Mouse (Mus musculus) mature B cell (primary cell): ENCODE measurements around the gene Zzef1.
"Not testable (repeated sequence)": the region's sequence is repeated elsewhere in the genome, so short reads cannot be mapped to it uniquely, and the experiment has no call there.

Experiments used
- in situ Hi-C: fragments of 300-500 bp; cut with MboI; formaldehyde crosslinking; loops from 2 replicates; pipeline ENCODE4 v1.14.3; 2019

Zzef1 gene

DNA sequence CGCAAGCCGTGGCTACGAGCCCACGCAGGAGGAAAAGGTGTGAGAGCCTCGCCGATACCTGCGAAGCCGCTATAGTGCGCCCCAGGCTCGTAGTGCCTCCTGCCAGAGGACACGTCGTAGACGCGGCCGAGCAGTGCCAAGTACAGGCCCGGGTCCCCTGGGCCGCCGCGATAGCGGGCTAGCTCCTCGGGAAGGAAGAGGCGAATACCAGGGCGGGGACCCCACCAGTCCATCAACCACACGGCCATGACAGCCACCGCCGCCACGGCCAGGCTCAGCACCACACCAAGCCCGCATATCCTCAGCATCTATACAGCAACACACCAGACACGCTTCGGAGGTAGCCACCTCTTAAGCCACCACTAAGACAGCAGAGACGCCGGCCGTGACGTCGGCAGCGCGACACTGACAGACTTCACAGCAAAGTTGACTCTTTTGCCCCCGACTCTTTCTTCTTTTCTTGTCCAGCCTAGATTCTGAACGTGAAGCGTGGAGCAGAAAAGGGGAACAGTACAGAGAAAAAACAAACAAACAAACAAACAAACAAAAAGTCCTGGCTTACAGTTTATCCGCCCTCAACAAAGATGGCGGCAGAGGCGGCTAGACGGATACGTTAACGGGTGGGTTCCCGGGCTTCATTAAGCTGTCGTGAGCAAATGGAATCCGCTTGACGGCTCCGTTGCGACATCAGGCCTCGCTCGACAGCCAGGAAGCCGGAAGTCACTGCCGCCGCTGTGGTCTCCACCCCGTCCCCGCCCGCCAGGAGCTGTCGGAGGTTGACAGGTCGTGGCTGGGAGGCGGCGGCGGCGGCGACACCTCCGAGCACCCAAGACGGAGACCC lies at the start of gene Zzef1, which contains the start of gene Cyb5d2:
TSS of gene Zzef1 (plus strand) at position 772 of the 841 bp plus-strand sequence.
TSS of gene Cyb5d2 (minus strand) at position 688 of the 841 bp plus-strand sequence.
- in situ Hi-C loops: no loop called here

DNA sequence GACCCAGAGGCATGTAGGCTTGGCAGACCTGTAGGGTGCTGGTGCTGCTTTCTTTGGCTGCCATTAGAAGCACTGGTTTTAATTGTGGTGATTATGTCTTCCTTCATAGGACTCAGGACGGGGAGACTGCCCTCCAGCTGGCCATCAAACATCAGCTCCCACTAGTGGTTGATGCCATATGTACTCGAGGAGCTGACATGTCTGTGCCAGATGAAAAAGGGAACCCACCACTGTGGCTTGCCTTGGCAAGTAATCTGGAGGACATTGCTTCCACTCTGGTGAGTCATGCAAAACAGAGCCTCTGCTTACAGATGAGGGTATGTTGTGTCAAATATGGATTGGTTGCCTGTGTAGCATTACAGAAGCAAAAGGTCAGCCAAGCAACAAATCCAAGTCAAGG lies 44.1 kb upstream of the Zzef1 start:
- in situ Hi-C loops: no loop called here

DNA sequence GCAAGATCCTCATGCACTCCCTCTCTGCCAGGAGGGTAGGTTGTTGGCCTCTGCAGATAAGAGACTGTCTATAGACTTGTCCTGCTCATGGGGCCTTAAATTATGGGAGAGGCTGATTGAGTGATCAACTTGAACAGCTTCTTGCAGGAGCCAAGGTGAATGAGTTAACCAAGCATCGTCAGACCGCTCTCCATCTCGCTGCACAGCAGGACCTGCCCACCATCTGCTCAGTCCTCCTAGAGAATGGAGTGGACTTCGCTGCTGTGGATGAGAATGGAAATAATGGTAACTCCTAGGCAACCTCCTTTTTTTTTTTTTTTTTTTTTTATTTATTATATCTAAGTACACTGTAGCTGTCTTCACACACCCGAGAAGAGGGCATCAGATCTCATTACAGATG lies 37.7 kb upstream of the Zzef1 start:
- in situ Hi-C loops: no loop called here

DNA sequence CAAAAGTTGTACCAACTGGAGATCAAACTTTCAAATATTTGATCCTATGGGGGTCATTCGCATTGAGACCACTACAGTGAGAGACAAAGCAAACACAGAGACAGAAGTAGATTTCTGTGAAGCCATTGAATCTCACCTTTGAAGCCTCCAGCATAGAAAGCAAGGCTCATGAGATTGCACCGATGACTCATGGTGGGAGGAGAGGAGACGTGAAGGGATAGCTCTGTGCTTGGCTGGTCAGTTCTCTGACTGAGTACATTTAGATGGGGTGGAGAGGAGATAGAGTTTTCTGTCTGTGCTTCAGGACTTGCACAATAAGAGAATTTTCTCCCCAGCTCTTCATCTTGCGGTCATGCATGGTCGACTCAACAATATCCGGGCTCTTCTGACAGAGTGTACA lies 36.4 kb upstream of the Zzef1 start:
- in situ Hi-C loops: no loop called here

DNA sequence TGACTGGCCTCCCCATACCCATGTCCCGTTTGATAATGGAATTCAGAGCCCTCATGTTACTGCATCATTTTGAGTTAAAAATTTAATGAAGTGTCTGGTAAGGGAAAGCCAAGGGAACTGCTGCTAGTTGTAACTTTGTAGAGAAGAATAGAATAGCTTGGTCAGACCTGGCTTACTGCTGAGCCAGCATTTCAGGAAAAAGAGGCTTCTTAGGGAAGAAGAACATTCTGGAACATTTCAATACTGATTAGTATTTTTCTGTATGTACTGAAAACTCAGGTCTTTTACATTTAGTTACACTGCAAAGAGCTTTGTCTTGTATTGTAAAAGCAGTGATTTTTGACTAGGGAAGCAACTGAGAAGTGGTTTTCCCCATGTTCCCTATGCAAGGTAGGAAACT lies 35.2 kb upstream of the Zzef1 start:
- in situ Hi-C loops: no loop called here

DNA sequence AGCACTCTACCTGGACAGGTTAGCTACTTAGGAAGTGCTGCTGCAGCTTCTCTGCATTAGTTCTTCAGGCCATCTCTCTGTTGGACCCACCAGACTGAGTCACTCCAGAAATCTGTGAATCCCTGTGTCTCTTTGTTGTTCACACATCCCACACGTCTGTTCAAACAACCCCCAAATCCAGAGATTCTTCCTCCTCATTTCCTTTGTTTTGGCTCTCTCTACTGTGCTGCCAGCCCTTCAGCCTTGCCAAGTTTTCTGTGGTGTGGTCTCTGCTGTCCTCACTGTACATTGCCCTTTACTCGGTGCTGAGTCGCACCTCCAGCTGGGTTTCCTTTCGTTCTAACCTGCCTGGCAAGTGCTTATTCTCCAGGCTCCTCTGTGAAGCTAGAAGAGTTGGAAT lies 31.8 kb upstream of the Zzef1 start:
- in situ Hi-C loops: no loop called here

DNA sequence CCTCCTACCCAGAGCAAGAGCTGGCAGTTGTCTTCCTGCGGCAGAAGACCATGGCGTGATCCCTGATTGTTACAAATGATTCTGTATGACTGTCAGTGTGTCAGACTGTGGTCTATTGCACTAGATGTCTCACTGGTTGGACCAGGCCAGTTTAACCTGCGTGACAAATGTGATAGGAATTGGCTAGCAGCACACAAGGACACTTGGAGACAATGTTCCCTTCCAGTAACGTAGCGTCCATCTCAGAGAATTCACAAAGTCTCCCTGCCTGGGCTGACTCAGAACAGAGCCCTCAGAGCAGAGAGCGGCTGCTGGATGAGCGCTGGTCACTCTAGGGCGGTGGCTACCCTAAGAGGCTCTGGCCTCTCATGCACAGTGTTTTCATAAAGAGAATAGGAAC lies 28.3 kb upstream of the Zzef1 start:
- in situ Hi-C loops: no loop called here

DNA sequence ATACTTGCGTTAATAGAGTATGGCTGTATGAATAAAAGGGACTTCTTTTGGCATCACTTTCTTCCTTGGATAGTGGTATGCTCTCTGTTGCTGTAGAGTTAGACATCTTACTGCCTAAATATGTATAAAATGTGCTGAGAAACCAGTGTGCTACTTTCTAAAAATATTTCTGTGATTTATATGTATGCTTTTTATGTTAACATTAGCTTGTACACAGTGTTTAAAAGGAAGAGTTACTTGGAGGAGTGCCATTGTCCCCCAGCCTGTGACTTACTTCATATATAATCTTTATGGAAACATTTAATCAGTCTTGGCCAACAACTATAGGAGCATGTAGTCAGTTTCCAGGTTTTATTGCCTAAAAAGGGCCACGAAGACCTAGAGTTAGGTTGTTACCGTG lies 27.0 kb upstream of the Zzef1 start:
- in situ Hi-C loops: no loop called here

DNA sequence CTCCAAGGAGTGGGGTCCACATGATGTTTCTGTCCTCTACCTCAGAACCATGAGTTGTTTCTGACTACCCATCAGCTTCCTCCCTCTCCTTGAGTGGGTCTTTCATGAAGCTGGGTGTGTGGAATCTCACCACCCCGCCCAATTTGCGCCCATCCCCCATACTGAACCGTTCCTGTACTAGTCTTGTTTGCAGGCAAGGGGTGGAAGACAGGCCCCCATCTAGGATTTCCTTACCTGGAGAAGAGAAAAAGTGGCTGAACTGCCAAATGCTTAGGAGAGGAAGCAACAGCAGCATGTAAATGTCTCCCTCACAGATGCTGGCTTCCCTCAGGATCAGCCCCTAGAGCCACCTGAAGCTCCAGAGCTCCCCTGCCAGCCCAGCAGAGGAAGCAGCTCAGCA lies 25.7 kb upstream of the Zzef1 start:
- in situ Hi-C loops: no loop called here

DNA sequence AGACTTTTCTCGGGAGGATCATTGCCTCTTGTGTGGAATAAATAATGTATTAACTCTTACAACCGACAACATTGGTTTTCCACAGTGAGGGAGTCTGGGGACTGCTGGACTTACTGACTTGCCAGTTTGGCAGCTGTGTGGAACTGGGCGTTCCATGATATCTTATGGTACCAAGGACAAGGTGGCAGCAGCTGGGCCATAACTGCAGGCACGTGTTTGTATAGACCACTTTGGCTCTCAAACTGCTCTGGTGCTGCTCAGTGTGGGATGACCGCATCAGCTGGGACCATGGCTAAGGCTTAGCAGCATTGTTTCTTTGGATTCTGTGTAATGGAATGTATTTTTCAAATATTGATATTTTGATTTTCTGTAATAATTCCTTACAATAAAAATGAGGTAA lies 25.2 kb upstream of the Zzef1 start:
- in situ Hi-C loops: no loop called here

DNA sequence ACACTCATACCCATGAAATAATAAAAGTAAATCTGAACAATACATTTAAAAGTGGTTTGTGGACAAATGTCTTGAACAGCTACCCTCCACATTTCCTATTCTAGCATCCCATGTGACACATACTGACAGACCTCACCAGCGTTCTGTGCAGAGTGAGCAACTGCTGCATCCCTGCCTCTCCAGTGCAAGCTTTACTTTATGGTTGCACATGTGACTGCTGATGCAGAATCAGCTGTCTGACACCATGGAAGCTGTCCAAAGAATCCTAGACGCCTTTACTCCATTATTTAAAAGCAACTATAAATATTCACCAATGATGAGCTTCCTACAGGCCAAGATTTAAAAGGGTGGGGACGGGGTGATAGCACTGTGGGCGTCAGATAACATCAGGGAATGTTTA lies 24.6 kb upstream of the Zzef1 start:
- in situ Hi-C loops: no loop called here

DNA sequence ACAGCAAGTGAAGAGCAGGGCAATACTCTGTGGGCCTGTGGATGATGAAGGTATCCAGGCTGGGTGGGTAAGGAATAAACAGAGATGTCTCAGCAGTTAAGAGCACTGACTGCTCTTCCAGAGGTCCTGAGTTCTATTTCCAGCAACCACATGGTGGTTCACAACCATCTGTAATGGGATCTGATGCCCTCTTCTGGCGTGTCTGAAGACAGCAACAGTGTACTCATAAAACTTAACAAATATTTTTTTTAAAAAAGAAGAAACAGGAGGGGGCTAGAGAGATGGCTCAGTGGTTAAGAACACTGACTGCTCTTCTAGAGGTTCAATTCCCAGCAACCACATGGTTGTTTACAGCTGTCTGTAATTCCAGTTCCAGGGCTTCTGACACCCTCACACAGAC lies 23.4 kb upstream of the Zzef1 start:
- in situ Hi-C loops: not testable (repeated sequence)

DNA sequence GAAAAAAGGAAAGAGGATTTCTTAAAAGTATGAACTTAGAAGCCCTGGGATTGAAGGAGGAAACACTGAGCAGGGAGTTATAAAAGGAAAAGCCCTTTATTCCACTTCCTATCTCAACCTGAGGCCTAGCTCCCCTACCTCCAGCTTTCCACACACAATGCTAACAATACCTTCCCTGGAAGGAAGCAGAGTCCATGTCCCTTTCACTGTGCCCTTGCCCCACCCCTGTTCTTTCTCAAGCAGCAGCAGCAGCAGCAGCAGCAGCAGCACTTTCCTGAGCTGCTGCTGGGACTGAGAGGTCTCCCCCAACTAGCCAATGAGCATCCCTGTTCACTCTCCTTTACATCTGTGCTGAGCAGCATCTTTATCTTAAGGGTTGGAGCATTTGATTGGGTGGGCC lies 17.1 kb upstream of the Zzef1 start:
- in situ Hi-C loops: no loop called here

DNA sequence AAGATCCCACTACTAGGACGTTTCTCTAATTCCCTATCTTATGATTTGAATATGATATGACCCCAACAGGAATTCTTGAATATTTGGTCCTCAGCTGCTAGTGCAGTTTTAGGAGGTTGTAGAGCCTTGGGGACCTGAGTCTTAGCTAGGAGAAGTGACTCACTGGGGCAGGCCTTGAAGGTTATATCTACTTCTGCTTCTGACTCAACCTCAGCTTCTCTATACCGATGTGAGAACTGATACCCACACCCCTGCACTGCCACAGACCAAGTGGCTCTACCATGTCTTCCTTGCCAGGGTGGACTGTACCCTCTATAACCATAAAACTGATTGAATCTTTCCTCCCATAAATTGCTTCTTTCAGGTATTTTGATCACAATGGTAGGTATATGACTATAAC lies 13.9 kb upstream of the Zzef1 start:
- in situ Hi-C loops: no loop called here

DNA sequence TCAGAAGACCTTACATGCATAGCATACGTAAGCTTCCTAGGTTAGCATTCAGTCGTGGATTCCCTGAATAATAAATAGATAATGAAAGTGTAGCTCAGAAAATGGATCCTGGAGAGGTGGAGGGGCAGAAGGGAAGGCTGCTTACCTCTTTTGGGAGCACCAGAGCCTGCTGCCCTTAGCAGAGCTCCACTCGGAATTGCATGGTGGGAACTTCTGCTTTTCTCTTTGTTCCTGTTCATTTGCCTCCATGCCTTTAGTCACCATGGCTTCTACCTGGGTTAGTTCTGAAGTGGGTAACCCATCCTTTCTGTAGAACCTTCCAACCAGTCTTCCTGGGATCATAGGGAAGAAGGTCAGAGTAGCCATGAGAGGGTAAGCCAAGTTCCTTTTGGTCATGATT lies 13.5 kb upstream of the Zzef1 start:
- in situ Hi-C loops: no loop called here

DNA sequence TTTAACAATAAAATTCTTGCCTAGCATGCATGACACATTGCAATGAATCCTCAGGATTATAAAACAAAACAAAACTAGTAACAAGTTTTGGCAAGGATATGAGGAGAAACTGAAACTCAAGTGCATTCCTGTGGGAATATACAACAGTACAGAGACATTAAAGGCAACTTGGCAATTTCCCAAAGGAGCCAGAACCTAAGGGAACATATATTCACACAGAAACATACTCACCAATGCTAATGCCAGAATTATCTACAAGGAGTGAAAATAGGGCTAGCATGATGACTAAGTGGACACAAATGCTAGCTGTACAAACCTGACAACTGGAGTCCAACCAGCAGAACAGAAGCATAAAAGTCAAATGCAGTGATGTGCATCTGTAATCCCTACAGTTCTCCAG lies 4.0 kb upstream of the Zzef1 start:
- in situ Hi-C loops: no loop called here

DNA sequence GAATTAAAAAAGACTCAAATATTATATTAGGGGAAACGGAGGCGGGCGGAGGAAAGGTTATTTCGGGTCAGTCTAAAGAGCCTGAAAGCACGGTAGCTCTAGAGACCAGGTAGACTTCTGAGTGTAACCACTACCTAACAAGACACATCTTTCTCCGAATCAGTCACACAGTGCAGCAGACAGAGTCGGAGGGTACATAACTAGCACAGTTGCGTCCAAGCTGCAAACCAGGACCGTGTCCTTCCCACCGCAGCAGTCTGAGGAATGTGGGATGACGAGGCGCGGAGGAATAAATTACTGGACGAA lies 924 bp upstream of the Zzef1 start:
- in situ Hi-C loops: no loop called here

DNA sequence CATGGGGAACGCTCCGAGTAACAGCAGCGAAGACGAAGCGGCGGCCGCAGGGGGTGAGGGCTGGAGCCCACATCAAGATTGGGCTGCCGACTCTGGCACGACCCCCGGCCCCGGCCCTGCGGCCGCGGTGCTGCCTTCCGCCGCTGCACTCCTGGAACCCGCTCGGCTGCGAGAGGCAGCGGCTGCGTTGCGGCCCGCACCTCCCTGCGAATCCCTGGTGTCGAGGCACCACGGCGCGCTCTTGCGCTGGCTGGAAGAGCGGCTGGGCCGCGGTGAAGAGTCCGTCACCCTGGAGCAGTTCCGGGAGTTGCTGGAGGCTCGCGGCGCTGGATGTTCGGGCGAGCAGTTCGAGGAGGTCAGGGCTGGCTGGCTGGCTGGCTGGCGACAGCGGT lies 266 bp downstream of the Zzef1 start:
- in situ Hi-C loops: no loop called here

DNA sequence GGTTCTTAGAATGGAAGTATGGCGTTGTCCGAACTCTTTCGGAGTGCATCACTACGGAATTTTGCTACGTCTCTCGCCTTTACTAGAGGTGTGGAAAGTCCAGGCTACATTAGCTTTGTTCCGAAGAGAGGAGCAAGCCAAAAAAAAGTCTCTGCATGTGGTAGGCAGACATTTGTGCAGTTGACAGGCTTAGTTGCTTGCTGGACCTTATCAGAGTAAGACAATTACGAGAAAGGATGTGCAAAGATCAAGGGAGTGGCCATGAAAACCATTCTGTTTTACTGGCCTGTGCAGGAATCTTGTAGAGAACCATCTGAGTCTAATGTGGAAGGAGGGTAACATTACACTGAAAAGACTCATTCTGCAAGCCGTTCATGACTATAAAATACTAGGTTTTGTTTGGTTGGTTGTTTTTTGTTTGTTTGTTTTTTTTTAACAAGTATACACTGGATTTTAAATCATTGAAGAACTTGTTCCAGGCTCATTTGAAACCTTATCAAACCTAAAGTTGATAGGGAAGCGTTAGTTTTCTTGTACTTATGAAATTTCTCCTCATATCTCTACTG lies 830 bp downstream of the Zzef1 start:
- in situ Hi-C loops: no loop called here

DNA sequence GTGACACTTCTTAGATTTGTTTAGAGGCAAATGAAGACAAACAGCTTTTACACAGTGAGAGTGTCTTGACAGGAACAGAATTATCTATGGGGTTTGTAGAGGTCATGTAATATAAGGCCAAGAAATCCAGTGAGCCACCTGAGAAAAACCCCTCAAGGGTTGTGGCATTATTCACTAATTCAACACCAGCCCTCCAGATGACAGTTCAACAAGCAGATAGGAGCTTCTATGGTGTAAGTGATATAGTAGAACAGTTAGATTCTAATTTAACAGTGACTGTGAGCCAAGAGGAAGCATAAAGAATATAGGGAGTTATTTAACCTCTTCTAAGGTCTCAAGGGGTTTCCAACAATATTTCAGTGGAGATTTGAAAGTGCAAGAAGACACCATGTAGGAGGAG lies 2.1 kb downstream of the Zzef1 start:
- in situ Hi-C loops: no loop called here

DNA sequence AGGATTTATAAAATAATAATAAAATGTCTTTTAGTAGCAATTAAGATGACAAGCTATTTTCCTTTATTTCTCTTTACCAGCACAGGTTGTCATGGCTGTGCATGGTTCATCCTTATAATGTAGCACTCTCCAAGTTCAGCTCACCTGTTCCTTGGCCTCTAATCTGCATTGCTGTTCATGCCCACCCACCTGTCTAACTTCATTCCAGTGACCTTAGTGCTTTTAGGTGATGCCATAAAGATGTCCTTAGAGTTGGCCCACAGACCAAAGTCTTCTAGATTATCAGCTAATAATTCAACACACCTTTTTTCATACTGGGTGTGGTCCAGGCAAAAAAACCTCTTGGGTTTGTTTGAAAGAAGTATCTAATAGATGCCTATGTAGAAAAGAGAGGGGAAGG lies 5.2 kb downstream of the Zzef1 start:
- in situ Hi-C loops: no loop called here

DNA sequence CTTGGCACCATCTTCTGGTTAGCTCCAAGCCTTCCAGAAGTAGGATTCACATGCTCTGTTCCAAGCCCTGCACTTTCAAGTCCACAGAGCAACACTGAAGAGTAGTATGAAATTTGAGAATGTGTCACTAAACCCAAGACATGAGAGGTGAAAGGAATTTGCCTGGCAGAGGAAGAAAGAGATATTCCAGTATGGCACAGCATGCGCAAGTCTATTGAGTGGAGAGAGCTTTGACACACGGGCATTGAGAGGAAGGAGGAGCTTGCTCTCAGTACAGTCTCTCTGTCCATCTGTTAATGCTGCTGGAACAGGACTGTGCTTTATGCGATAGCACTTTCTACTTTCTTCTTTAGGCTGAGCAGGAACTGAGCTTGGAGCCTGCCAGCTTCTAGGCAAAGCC lies 7.0 kb downstream of the Zzef1 start:
- in situ Hi-C loops: no loop called here

DNA sequence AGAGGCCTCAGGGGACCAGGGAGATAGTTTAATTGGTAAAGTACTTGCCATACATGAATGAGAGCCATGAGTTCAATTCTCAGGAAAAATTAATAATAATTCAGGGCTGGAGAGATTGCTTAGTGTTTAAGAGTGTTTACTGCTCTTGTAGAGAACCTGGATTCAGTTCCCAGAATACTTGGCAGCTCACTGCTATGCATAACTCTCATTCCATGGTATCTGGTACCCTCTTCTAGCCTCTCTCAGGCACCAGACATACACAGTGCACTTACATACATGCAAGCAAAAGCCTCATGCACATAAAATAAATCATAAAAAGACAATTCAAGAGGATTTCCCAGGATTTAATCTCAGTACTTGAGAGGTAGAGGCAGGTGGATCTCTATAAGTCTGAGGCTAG lies 8.6 kb downstream of the Zzef1 start:
- in situ Hi-C loops: no loop called here

DNA sequence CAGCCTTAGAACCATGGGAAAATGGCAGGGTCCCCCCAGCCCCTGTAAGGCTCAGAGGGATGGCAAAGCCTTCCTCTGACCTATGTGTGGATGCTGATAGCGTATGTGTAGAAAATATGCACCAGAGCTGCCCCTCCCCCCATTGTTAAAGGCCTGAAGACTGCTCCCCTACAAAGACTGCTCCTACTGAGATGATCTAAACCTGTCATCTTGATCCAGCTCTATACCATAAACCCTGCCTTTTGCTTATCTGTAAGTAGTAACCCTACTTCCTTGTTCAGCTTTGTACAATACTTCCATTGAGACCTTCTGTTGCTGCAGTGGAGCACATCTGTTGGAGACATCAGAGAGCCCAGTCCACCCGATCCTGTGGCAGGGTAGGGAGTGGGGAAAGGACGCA lies 9.2 kb downstream of the Zzef1 start:
- in situ Hi-C loops: no loop called here
